Mouse (Mus musculus) G1E-ER4 (cell line): Measurements from ENCODE around the gene Fzd7. TPM values are rescaled to one million over a fixed set of nuclear protein-coding genes. Genes with fewer than 3 reads are reported as not detected.

Experiments used
- GATA1 ChIP-seq: IDR thresholded peaks from one replicate; pipeline ENCODE4 v1.8.0; 2012; ENCODE audit warnings: low read length, inconsistent platforms
- polyA plus RNA-seq: library from polyadenylated mRNA; stranded (reverse); fragments of >175 nt; gene quantifications from 2 replicates; pipeline ENCODE4 v1.2.3, GENCODE M21; 2012

Gene Fzd7
- 42.2 and 50.9 TPM in 2 replicates for polyA plus RNA-seq

GRCm38 (mm10) chr1:59482331-59482695, at the start of gene Fzd7:
Gene Fzd7 (plus strand): TSS chr1:59482424.
- no peak for TF ChIP-seq GATA1

- TF ChIP-seq GATA1, result no peak
Measured at GRCm38 (mm10) chr1:59433296-59433695, 48.9 kb upstream of the Fzd7 start.

- no peak for TF ChIP-seq GATA1
Measured at GRCm38 (mm10) chr1:59434071-59434470, 48.2 kb upstream of the Fzd7 start.

DNA sequence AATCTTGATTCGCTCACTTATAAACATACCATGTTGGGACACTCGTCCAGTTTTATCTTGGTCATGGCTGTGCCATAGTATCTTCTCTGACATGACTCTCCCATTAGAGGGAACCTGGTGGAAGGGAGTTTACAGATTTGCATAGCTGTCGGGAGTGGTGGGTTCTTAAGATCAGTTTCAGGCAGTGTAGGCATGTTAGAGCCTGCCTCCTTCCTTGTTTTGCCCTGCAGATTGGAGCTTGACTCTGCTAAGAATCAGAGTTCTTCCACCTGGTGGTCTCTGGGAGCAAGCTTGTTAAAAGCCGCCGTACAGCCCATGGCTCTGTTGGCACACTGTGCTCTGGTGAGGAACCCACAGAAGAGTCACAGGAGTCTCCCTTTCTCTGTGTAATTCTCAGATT, 47.0 kb upstream of the Fzd7 start:
- TF ChIP-seq GATA1, result no peak

GRCm38 (mm10) chr1:59436321-59436720, 45.9 kb upstream of the Fzd7 start:
- TF ChIP-seq GATA1, result no peak

- no peak for TF ChIP-seq GATA1
Measured at GRCm38 (mm10) chr1:59437927-59438326, 44.3 kb upstream of the Fzd7 start.

DNA sequence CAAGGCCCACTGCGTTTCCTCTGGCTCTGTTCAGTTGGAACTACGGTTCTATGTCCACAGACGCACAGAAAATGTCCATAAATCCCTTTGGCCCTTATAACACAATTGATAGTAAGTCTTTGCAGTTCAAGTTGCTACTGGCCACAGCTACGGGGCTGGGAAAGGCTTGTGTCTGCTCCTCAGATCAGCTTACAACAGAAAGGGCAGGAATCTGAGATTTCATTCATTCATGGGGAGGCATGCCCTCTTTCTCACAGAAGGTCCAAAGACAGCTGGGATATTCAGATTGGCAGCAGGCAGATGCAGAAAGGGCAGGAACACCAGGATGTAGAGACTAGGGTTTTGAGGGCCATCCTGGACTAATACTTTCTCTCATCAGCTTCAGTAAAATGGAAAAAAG, 43.9 kb upstream of the Fzd7 start:
- no peak for TF ChIP-seq GATA1

GRCm38 (mm10) chr1:59439252-59439651, 43.0 kb upstream of the Fzd7 start:
- no peak for TF ChIP-seq GATA1

DNA sequence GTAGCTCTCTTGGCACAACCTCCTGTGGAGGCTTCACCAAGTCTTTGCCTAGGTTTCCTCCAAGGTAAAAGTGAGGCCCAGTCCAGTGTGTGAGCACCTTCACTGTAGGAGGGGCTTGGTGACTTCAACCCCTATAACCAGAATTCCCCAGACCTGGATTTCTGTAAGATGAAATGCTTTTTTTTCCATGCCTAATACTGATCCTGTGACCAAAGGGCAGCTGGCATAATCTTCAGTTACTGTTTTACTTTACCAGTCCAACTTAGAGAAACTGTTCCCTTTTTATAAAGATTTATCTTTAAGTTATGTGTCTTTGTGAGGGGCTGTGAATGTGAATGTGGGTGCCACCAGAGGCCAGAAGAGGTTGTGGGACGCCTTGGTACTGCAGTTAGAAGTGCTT, 42.3 kb upstream of the Fzd7 start:
- no peak for TF ChIP-seq GATA1

DNA sequence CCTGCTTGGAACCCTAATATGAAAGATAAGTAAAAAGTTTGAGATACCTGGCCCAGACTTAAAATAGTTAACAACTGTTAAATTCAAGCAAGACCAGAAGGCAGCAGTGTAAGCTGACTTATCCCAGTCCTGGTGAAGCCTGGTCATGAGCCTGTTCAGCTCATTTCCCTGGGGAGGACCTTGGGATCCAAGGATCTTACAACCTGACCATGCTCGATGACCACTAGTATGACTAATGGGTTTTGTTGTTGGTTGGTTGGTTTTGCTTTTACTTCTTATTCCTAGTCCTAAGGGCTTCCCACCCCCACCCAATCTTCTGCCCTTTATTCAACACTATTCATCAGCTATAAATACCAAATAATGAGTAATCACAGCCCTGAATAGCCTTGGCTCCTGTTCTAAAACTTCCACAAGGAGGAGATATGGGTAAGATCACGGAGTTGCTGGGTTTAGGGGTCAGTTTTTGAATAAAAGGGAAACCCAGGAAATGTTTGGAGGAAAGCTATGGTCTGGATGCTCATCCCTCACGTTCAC, 38.0 kb upstream of the Fzd7 start:
- no peak for TF ChIP-seq GATA1

DNA sequence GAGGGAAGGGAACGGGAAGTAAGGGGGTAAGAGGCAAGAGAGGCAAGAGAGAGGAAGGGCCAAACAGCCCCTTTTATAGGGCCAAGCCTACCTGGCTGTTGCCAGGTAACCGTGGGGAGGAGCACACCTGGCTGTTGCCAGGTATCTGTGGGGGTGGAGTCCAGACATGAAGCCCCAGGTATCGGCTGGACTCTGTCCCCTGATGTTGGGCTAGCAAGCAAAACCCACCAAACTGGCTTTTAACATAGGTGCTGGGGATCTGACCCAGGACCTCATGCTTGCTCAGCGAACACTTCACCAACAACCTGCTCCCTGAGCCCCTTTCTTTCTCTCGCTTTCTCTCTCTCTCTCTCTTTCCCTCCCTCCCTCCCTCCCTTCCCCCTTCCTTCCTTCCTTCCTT, 37.0 kb upstream of the Fzd7 start:
- TF ChIP-seq GATA1, result no peak

DNA sequence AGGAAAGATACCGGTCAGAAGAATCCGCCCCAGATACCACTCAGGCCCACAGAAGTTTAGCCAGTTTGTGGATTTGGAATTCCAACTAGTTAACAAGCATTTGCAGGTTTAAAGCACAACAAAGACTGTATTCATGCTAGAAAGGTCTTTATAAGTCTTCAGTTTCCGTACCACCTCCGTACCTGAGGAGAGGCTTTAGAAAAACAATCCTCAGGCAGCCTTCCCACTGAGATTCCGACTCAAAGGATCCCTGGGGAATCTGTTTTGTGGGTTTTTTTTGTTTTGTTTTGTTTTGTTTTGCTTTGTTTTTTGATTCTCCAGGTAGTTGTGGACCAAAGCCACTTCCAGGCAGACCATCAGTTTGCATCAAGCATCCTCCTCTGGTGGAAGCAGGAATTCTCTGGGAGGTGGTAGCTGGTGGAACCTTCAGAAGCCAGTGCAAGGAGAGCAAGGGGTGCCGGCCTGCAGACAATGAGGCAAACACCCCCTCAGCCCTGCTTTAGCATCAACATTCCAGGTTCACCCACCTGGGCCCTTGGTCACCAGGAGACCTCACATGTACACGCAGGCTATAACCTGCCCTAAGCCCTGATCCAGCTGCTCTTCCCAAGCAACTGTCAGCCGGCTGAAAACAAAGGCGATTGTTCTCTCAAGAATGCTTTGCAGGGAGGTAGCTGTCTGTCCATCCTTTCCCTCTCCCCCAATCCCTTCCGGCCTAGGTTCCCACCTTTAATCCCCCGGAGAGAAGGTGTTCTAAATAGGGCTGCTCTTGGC, 33.5 kb upstream of the Fzd7 start:
- no peak for TF ChIP-seq GATA1

- peak; percentile 33 for TF ChIP-seq GATA1
Measured at GRCm38 (mm10) chr1:59449423-59449822, 32.8 kb upstream of the Fzd7 start.

DNA sequence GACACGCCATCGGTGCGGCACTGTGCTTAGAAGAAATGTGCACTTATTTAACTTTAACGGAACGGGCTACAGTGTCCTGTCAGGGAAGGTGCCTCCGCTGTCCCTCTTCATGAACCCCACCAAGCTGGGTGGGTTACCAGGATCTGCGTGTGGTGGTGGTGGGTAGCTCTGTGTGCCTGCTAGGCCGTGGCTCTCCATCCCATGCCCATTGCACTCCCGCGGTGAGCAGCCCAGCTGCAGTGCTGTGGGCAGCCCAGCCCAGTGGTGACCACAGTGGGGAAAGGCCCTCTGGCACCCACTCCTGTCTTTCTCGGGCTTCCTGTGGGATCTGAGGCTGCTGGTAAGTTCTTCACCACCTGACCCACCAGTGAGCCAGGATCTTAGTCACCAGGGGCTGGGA, 31.3 kb upstream of the Fzd7 start:
- no peak for TF ChIP-seq GATA1

- no peak for TF ChIP-seq GATA1
Measured at GRCm38 (mm10) chr1:59451584-59451983, 30.6 kb upstream of the Fzd7 start.

GRCm38 (mm10) chr1:59456825-59457224, 25.4 kb upstream of the Fzd7 start:
- no peak for TF ChIP-seq GATA1

GRCm38 (mm10) chr1:59457873-59458272, 24.4 kb upstream of the Fzd7 start:
- TF ChIP-seq GATA1, result no peak
